Mouse (Mus musculus) stomach, embryonic 15.5 days (tissue): ENCODE measurements at regions not wholly inside any gene's neighbourhood (a gene's known extent, or its start where the extent isn't known, plus 50 kb on each side); places are given as distances from the start of the nearest gene placed in this dataset.

Experiments
- ATAC-seq: fragments of 200-750 bp; cut with Nextera tagmentation; 2 replicates; pipeline ENCODE4 v1.8.0; 2017; ENCODE audit warnings: low read depth, moderate number of reproducible peaks, moderate TSS enrichment; ENCODE audit not compliant: insufficient read depth, low FRiP score
- H3K27ac ChIP-seq: fragments of 300-500 bp; sonication (generic); 2 replicates; pipeline ENCODE4 v1.5.1; 2015; ENCODE audit warnings: mild to moderate bottlenecking, inconsistent platforms
- H3K27me3 ChIP-seq: fragments of 300-500 bp; sonication (generic); replicated peaks from 2 replicates; pipeline ENCODE4 v1.6.1; 2015; ENCODE audit warnings: inconsistent platforms
- H3K36me3 ChIP-seq: fragments of 300-500 bp; sonication (generic); 2 replicates; pipeline ENCODE4 v1.6.1; 2015; ENCODE audit warnings: inconsistent platforms
- H3K4me1 ChIP-seq: fragments of 300-500 bp; sonication (generic); 2 replicates; pipeline ENCODE4 v1.6.1; 2015; ENCODE audit warnings: inconsistent platforms
- H3K4me2 ChIP-seq: fragments of 300-500 bp; sonication (generic); 2 replicates; pipeline ENCODE4 v1.6.1; 2015; ENCODE audit warnings: mild to moderate bottlenecking, inconsistent platforms
- H3K4me3 ChIP-seq: fragments of 300-500 bp; sonication (generic); replicated peaks from 2 replicates; pipeline ENCODE4 v1.5.1; 2015; ENCODE audit warnings: inconsistent platforms
- H3K9ac ChIP-seq: fragments of 300-500 bp; sonication (generic); 2 replicates; pipeline ENCODE4 v1.6.1; 2015; ENCODE audit warnings: inconsistent platforms
- H3K9me3 ChIP-seq: fragments of 300-500 bp; sonication (generic); 2 replicates; pipeline ENCODE4 v1.6.1; 2016; ENCODE audit warnings: inconsistent platforms
- WGBS: fragments of 180-500 bp; shearing (Covaris S2); methylation state at CpG from one replicate; pipeline ENCODE4 v1.1.7; 2015; 5-methylcytosine and 5-hydroxymethylcytosine counted together

DNA sequence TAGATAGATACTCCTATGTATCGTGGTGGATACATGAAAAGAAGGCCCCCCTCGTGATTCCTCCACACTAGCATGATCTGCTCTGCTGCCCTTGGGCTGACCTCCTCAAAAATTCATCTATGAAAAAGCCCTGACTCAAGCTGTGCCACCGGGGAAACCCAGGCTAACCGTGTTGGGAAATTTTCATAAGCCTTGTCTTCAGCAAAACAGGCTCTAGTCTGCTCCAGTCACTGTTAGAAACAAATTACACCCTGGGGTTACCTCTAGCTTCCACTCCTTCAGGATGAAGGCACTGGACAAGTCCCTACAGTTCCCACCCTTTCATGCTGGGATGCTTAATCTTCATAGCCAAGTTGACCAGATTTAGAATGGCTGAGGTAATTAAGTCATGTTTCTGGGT is 315.0 kb upstream of the Nrp1 start:
- Histone ChIP-seq H3K4me1 (no peaks in the 10 kb centered on the region), H3K36me3 (no peaks in the 10 kb centered on the region), H3K4me2 (no peak overlapping the region), H3K9ac (no peak overlapping the region), H3K9me3 (no peaks in the 10 kb centered on the region), H3K27ac (no peak overlapping the region), H3K27me3 (no peaks in the 10 kb centered on the region), H3K4me3 (no peak overlapping the region)
- ATAC-seq = no peak
- 72% methylated on average over 4 of the region's 4 CpGs for WGBS

DNA sequence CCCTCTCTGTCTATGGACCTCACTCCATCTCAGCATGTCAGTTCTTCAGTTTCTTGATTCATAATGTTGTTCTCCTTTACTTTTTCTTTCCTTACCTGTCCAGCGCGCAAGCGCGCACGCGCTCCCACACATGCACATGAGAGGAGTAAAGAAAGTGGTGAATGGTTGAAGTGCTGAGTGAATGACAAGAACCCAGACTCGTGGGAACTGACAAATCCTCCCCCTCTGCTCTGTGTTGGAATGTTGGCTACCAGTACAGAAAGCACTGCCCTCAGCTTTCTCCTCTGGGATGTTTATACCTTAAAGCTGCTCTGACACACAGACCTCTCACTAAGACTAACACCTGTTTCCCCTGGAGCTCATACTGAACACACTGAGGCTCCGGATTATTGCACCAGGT is 302.2 kb upstream of the Nrp1 start:
- no peak for ATAC-seq

DNA sequence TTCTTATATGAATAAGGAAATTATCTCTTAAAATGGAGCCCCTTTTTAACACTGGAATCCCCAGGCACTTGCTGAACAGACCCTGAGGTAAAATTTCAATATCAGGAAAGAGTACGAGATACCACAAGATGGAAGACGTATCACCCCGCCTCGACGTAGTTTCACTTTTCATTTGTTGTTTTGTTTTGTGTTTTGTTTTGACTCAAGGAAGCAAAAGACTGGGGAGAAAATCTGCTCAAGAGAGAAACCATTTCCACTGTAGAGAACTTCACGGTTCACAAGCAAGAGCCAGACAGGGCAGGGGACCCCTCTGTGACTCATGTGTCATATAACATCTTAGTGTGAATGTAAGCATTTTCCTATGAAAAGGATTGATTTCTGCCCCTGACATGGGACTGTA is 300.6 kb upstream of the Nrp1 start:
- H3K9ac ChIP-seq = no peak overlapping the region
- H3K9me3 ChIP-seq = no peaks in the 10 kb centered on the region
- no peaks in the 10 kb centered on the region for H3K27me3 ChIP-seq
- no peak overlapping the region for H3K4me2 ChIP-seq
- H3K36me3 ChIP-seq = no peaks in the 10 kb centered on the region
- H3K4me1 ChIP-seq = no peaks in the 10 kb centered on the region
- H3K4me3 ChIP-seq = no peak overlapping the region
- no peak overlapping the region for H3K27ac ChIP-seq
- 90% methylated on average over 6 of the region's 6 CpGs for WGBS
- ATAC-seq = no peak

More for the DNA sequence above, 302.2 kb upstream of the Nrp1 start:
- Histone ChIP-seq H3K27me3 (no peaks in the 10 kb centered on the region), H3K9me3 (no peaks in the 10 kb centered on the region), H3K4me3 (no peak overlapping the region), H3K9ac (no peak overlapping the region), H3K4me1 (no peaks in the 10 kb centered on the region), H3K36me3 (no peaks in the 10 kb centered on the region), H3K27ac (no peak overlapping the region), H3K4me2 (no peak overlapping the region)
- WGBS = 81% methylated on average over 8 of the region's 8 CpGs

DNA sequence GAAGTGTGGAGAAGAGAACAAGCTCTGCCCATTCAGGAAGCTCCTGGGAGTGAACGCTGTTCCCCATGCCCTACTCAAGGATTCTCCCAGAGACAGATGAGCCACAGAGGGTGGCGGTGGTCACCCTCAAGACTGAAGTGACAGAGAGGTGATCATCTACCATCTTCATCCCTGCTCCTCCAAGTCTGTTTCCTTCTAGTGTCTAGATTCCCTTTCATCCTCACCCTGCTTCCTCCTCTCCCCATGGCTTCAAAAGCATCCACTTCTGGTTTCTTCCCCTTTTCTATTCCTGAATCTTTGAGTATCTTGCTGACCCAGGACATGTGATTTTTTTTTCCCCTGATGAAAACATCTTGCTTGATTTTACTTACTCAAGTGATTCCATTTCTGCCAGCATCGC is 298.6 kb upstream of the Nrp1 start:
- no peak for ATAC-seq
- H3K27me3 ChIP-seq = no peaks in the 10 kb centered on the region
- H3K27ac ChIP-seq = no peak overlapping the region
- H3K9ac ChIP-seq = no peak overlapping the region
- no peaks in the 10 kb centered on the region for H3K9me3 ChIP-seq
- 92% methylated on average over 3 of the region's 3 CpGs for WGBS
- no peak overlapping the region for H3K4me2 ChIP-seq
- H3K4me3 ChIP-seq = no peak overlapping the region
- H3K36me3 ChIP-seq = no peaks in the 10 kb centered on the region
- no peaks in the 10 kb centered on the region for H3K4me1 ChIP-seq

DNA sequence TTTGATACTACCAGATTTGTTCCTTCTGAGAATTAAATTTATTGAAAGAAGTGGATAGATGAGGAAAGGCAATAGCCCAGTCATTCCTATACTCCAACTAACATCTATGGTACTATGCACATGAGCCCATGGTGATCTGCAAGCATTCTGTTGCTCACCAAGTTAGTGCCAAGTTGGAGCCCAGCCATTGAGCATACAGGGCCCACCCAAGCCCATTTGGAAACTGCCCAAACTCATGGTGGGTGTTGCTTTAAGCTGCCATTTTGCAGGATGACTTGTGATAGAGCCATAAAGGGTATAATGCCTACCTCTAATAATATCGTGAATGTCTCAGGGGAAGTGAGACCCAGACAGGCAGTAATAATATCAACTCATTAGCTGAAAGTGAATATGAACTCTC is 294.2 kb upstream of the Nrp1 start:
- Histone ChIP-seq H3K27ac (no peak overlapping the region), H3K36me3 (no peaks in the 10 kb centered on the region), H3K4me3 (no peak overlapping the region), H3K27me3 (no peaks in the 10 kb centered on the region), H3K9ac (no peak overlapping the region), H3K4me1 (no peaks in the 10 kb centered on the region), H3K4me2 (no peak overlapping the region), H3K9me3 (no peaks in the 10 kb centered on the region)
- ATAC-seq = no peak
- 92% methylated on average over 1 of the region's 1 CpGs for WGBS

DNA sequence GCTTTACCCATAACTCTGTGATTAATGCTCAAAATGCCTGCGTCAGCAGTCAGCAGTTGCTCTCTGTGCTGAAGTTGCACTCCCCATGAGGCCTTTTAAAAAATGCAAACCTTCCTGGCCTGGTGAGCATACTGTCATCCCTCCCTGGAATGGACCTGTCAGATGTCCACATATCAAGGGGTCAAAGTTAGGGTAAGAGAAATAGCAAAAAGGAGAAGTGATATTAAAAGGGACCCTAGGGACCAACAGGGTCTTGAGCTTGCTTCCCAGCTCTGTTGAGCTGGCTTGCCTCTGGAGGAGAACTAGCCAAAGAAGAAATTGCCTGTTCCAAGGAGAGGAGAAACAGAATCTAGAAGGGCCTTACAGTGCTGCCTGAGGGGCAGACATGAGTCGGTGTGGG is 293.3 kb upstream of the Nrp1 start:
- H3K4me2 ChIP-seq = no peak overlapping the region
- H3K27me3 ChIP-seq = no peaks in the 10 kb centered on the region
- no peaks in the 10 kb centered on the region for H3K4me1 ChIP-seq
- H3K27ac ChIP-seq = no peak overlapping the region
- H3K4me3 ChIP-seq = no peak overlapping the region
- no peak for ATAC-seq
- H3K36me3 ChIP-seq = no peaks in the 10 kb centered on the region
- H3K9ac ChIP-seq = no peak overlapping the region
- H3K9me3 ChIP-seq = no peaks in the 10 kb centered on the region
- 79% methylated on average over 2 of the region's 2 CpGs for WGBS

DNA sequence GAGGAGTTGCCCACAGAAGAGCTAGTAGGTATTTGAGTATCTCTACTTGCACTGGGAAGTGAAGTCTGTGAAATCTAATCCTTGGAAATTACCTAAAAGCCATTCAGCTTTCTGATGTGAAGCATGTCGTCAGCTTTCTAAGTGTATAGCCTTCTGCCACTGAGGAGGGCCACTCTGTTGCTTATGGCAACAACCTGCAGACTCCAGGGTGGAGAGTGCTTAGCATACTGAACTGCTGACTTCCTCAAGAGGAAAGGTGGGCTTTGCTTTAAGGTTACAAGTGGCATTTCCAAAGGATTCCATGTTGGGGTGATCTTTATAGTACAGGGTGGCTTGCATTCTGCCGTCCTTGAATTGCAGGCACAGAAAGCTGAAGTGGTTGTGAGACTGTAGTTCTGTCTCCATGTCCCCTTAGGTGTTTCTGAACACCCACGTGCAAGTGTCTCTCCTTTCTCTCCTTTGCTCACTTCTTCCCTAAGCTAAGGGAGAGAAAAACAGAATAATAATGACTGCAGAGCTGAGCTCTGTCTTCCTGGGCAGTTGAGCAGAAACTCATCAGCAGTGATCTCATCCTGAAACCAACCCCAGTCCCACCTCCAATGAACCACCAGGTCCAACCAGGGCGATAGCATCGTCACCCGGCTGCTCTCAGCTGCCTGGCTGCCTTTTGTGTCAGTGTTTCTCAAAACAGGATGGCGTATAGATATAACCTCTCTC is 292.3 kb upstream of the Nrp1 start:
- 74% methylated on average over 7 of the region's 7 CpGs for WGBS
- ATAC-seq = no peak
- no peaks in the 10 kb centered on the region for H3K4me1 ChIP-seq

DNA sequence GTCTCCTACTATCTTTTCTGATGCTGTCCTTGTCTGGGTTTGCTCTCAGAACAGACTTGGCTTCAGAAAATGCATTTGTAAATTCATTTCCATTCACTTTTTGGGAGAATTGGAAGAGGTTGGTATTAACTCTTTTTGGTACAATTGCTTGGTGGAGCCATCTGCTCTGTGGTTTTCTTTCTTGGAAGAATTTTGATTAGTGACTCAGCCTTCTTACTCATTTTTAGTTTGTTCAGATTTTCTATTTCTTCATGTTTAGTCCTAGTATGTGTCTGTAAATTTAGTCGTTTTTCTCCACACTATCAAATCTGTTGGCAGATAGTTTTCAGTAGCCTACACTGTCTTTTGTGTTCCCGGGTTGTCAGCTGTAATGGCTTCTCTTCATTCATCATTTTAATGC is 288.7 kb upstream of the Nrp1 start:
- Histone ChIP-seq H3K4me1 (no peaks in the 10 kb centered on the region), H3K27me3 (no peaks in the 10 kb centered on the region), H3K4me2 (no peak overlapping the region), H3K27ac (no peak overlapping the region), H3K9ac (no peak overlapping the region), H3K9me3 (no peaks in the 10 kb centered on the region), H3K4me3 (no peak overlapping the region), H3K36me3 (no peaks in the 10 kb centered on the region)
- no peak for ATAC-seq
- WGBS = 64% methylated on average over 2 of the region's 2 CpGs

More for the DNA sequence above, 292.3 kb upstream of the Nrp1 start:
- Histone ChIP-seq H3K27ac (no peak overlapping the region), H3K4me3 (no peak overlapping the region), H3K27me3 (no peaks in the 10 kb centered on the region), H3K36me3 (no peaks in the 10 kb centered on the region), H3K9me3 (no peaks in the 10 kb centered on the region), H3K4me2 (no peak overlapping the region), H3K9ac (no peak overlapping the region)

DNA sequence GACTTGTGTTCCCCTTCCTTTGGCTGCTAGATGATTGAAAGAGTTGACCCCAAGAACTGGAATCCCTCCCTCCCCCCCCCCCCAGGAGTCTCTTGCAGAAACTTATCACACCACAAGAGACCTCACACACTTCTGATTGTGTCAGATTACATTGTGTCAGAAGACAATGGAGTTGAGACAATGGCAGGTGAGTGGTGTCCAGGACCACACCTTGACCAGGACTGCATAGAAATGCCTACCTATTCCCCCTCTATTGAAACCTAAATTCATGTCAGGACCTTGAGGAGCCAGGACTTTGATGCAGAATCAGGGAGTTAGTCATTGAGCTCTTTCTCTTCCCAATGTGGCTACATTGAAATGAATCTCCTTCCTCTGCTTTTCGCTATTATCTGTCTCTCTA is 282.8 kb upstream of the Nrp1 start:
- Histone ChIP-seq H3K4me3 (no peak overlapping the region), H3K27me3 (no peaks in the 10 kb centered on the region), H3K27ac (no peak overlapping the region), H3K36me3 (no peaks in the 10 kb centered on the region), H3K4me2 (no peak overlapping the region), H3K4me1 (no peaks in the 10 kb centered on the region), H3K9ac (no peak overlapping the region), H3K9me3 (no peaks in the 10 kb centered on the region)
- ATAC-seq = no peak
- WGBS = 81% methylated on average over 1 of the region's 1 CpGs

DNA sequence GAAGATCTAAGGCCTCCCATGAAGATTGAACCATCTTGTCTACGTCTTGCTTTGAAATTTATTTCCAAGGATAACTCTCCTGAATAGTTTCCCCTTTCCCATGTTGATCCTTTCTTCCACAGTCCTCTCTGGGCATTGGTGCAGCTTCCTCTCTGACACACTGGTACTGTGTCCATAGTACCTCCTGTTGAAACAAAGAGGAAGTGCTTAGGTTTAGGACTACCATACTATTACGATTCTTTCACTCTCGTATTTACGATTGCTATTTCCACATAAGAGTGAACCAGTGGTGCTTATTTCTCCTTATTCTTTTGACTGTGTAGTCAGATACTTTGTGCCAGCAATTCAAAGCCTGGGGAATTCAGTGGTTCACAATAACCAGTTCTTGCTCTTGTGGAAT is 282.2 kb upstream of the Nrp1 start:
- Histone ChIP-seq H3K4me3 (no peak overlapping the region), H3K9ac (no peak overlapping the region), H3K27ac (no peak overlapping the region), H3K9me3 (no peaks in the 10 kb centered on the region), H3K4me2 (no peak overlapping the region), H3K4me1 (no peaks in the 10 kb centered on the region), H3K36me3 (no peaks in the 10 kb centered on the region), H3K27me3 (no peaks in the 10 kb centered on the region)
- no peak for ATAC-seq
- WGBS = 91% methylated on average over 4 of the region's 4 CpGs

DNA sequence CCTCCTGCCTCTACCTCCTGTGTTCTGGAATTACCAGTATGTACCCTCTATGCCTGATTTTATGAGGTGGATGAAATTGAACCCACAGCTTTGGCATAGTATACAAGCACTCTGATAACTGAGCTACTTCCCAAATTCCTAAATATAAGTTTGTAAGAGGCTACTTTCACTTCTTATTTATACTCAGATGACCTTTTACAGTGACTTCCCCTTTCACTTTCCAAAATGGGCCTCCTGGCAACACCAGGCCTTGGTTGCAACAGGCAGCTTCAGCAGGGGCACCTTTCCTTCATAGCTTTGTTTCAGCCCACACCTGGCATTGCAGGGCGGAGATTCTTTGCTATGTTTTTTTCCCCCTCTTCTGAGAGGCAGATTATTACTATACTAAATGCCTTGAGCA is 279.7 kb upstream of the Nrp1 start:
- no peaks in the 10 kb centered on the region for H3K27me3 ChIP-seq
- no peak overlapping the region for H3K9ac ChIP-seq
- H3K9me3 ChIP-seq = no peaks in the 10 kb centered on the region
- H3K27ac ChIP-seq = no peak overlapping the region
- H3K4me3 ChIP-seq = no peak overlapping the region
- 87% methylated on average over 1 of the region's 1 CpGs for WGBS
- no peak for ATAC-seq
- H3K36me3 ChIP-seq = no peaks in the 10 kb centered on the region
- H3K4me1 ChIP-seq = no peaks in the 10 kb centered on the region
- no peak overlapping the region for H3K4me2 ChIP-seq

DNA sequence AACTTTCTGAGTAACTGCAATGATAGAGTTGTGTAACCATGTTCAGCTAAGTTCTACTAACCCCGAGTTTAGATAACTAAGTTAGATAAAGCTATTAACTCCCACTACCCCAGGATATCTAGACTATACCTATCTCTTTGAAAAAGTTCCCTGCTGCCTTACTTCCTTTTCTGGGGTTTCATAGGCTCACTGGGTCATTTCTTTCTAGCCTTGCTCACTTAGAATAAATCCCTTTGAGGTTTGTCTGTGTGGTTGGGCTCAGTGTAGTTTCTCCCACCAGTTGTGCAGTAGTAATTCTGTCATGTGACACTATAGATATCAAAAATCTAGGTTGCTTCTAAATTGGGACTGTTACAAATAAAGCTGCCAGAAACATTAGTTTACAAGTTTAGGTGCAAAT is 272.6 kb upstream of the Nrp1 start:
- Histone ChIP-seq H3K4me1 (no peaks in the 10 kb centered on the region), H3K4me3 (no peak overlapping the region), H3K36me3 (no peaks in the 10 kb centered on the region), H3K27ac (no peak overlapping the region), H3K9me3 (no peaks in the 10 kb centered on the region), H3K27me3 (no peaks in the 10 kb centered on the region), H3K9ac (no peak overlapping the region), H3K4me2 (no peak overlapping the region)
- 69% methylated on average over 1 of the region's 1 CpGs for WGBS
- no peak for ATAC-seq

DNA sequence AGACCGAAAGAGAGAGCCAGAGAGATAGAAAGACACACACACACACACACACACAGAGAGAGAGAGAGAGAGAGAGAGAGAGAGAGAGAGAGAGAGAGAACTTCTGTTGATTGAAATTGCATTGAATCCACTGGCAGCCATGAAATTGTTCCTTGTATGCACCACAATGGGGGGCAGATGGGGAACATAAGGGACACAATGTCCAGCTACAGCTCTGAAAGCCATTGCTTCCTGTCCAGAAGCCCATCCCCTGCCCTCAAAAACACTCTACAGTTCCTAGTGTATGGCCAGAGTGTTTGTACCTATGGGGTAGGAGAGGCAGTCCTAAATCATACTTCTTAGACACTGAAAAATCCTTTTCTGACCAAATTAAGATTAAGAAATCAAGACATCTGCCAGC is 270.9 kb upstream of the Nrp1 start:
- no peaks in the 10 kb centered on the region for H3K27me3 ChIP-seq
- H3K4me2 ChIP-seq = no peak overlapping the region
- 91% methylated on average over 1 of the region's 1 CpGs for WGBS
- no peak overlapping the region for H3K4me3 ChIP-seq
- H3K9ac ChIP-seq = no peak overlapping the region
- no peaks in the 10 kb centered on the region for H3K36me3 ChIP-seq
- H3K4me1 ChIP-seq = no peaks in the 10 kb centered on the region
- no peak overlapping the region for H3K27ac ChIP-seq
- H3K9me3 ChIP-seq = no peaks in the 10 kb centered on the region; the same call in 1 of the 2 replicates
- no peak for ATAC-seq
